Mouse (Mus musculus) lung, adult 2 months (tissue): ENCODE results near the gene Htr1f. TPM values are rescaled to one million over a fixed set of nuclear protein-coding genes. Genes with fewer than 3 reads are reported as not detected.

ENCODE experiments used
- DNase-seq: peaks from one replicate; pipeline ENCODE4 v3.0.0; 2022
- H3K4me1 ChIP-seq: fragments of 200-500 bp; 2 replicates; pipeline ENCODE4 v1.6.1; 2011; ENCODE audit warnings: low read length; ENCODE audit not compliant: control insufficient read depth, insufficient read depth
- H3K4me3 ChIP-seq: fragments of 200-500 bp; replicated peaks from 2 replicates; pipeline ENCODE3; 2011; ENCODE audit warnings: low read depth, mild to moderate bottlenecking, control low read depth, low read length; ENCODE audit errors: extremely low read depth
- CTCF ChIP-seq: fragments of 200-500 bp; IDR thresholded peaks from 2 replicates; pipeline ENCODE4 v1.5.1; 2011; ENCODE audit warnings: mild to moderate bottlenecking, low read length, control low read depth; ENCODE audit not compliant: insufficient read depth
- POLR2A ChIP-seq: fragments of 200-500 bp; IDR thresholded peaks from 2 replicates; pipeline ENCODE4 v1.6.1; 2011; ENCODE audit warnings: low read depth, mild to moderate bottlenecking, control low read depth, low read length, borderline replicate concordance; ENCODE audit errors: extremely low read depth
- WGBS: fragments of 180-500 bp; shearing (Covaris S2); methylation state at CpG from one replicate; pipeline ENCODE4 v1.1.7; 2018; 5-methylcytosine and 5-hydroxymethylcytosine counted together
- polyA plus RNA-seq: library from polyadenylated mRNA; depleted of rRNA; stranded (reverse); fragments of >200 nt; gene quantifications from 2 replicates; pipeline ENCODE4 v1.2.3, GENCODE M21; 2012

Gene Htr1f
- polyA plus RNA-seq, 1 experiment = not detected

- no peak for TF ChIP-seq CTCF
- TF ChIP-seq POLR2A = no peak
- WGBS = 64% methylated on average over 3 of the region's 3 CpGs
- H3K4me3 ChIP-seq = no peak overlapping the region
- no peak for DNase-seq
- peaks cover under 1% of the 10 kb centered on the region; the same call in 1 of the 2 replicates for H3K4me1 ChIP-seq
Measured at GRCm38 (mm10) chr16:64877314-64877713, 228.3 kb downstream of the Htr1f start.

- DNase-seq = no peak
- 50% methylated on average over 4 of the region's 4 CpGs for WGBS
- peaks cover 3% of the 10 kb centered on the region; the same call in 1 of the 2 replicates for H3K4me1 ChIP-seq
- no peak overlapping the region for H3K4me3 ChIP-seq
- TF ChIP-seq POLR2A (no peak), CTCF (no peak)
Measured at GRCm38 (mm10) chr16:64876631-64877265, 228.9 kb downstream of the Htr1f start.

GRCm38 (mm10) chr16:64875822-64876221, 229.8 kb downstream of the Htr1f start:
- WGBS = 92% methylated on average over 1 of the region's 1 CpGs
- no peak overlapping the region for H3K4me3 ChIP-seq

GRCm38 (mm10) chr16:64875384-64875783, 230.3 kb downstream of the Htr1f start:
- Histone ChIP-seq H3K4me1 (peaks cover 3% of the 10 kb centered on the region; the same call in 1 of the 2 replicates), H3K4me3 (no peak overlapping the region)
- 98% methylated on average over 10 of the region's 10 CpGs for WGBS
- TF ChIP-seq POLR2A (no peak), CTCF (no peak)
- DNase-seq = no peak

More at GRCm38 (mm10) chr16:64875822-64876221, 229.8 kb downstream of the Htr1f start:
- H3K4me1 ChIP-seq = peaks cover 3% of the 10 kb centered on the region; the same call in 1 of the 2 replicates
- TF ChIP-seq CTCF (no peak), POLR2A (no peak)
- no peak for DNase-seq
